Mouse (Mus musculus): ENCODE measurements around the gene Rtn4. TPM values are rescaled to one million over a fixed set of nuclear protein-coding genes. Genes with fewer than 3 reads are reported as not detected.

Gene Rtn4
- polyA plus RNA-seq, 1 experiment from 2014 or later, result 47.1 TPM

DNA sequence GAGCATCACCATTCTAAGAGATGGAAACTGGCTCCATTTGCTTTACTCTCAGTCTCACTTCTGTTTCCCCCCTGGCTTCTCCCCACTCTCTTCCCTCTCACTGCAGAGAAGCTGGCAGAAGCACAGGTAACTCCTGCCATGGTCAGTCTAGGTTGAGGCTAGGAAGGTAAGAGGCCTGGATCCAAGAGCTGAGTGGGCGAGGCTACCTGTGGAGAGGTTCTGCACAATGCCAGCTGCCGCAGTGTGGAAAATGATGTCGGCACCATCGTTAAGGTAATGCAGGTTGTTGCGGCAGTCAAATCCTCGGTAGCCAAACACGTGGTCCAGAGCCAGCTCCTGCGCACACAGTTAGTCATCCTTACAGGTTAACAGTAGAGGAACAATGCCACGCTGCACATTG lies 68.6 kb downstream of the Rtn4 start:
- DNase-seq (ENCODE audit: low spot score), result no peak

DNA sequence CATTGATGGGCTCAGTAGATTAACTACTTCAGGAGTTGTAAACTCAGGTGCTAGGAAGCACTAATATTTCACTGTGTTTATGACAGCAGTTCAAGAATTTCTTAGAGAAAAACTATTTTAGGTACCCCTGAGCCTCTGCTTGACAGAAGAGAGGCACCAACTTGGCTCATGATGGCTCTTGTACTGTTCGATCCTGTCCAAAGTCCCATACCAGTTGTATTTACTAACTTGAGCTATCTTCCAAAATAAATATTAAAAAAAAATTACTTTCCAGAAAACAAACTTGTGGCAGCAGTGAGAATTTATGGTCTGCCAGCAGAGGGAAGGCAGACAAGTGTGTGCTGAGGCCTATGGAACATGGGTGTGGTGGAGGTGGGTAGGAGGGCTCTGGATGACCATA lies 70.0 kb downstream of the Rtn4 start:
- DNase-seq (ENCODE audit: low spot score), result no peak

- DNase-seq (ENCODE audit: low spot score), result no peak
Observed at GRCm38 (mm10) chr11:29765063-29765462, 72.3 kb downstream of the Rtn4 start.

DNA sequence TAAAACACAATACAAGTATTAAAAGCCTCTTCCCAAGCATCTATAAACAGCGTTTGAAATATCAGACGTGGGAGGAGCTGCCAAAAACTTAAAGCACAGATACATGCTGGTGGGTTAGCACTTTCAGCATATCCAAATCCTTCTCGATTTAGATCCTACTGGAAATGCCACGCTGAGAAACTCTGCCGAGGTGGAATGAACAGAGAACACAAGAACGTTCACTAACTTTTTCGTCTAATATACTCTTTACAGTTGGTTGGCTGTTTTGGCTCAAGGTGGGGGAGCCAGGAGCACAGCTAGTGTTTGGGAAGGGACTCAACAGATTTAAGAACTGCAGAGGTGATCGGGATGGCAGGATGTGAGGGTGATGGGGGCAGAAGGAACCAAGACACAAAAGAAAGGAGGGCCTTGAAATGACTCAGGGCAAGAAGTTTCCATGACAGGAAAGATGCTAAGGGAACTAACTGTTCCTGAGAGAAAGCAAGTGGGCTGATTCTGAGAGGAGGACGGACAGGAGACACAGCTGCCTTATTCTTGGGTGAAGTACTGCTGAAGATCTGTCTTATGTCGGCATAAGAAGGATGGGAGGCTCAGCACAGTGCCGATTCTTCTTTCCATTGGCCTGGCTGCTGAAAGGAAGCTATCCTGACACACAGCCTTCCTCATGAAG lies 73.7 kb downstream of the Rtn4 start:
- no peak for DNase-seq (ENCODE audit: low spot score)

- no peak for DNase-seq (ENCODE audit: low spot score)
Observed at GRCm38 (mm10) chr11:29768523-29768922, 75.8 kb downstream of the Rtn4 start.

- DNase-seq (ENCODE audit: low spot score), result no peak
Observed at GRCm38 (mm10) chr11:29770666-29771400, 78.1 kb downstream of the Rtn4 start.

DNA sequence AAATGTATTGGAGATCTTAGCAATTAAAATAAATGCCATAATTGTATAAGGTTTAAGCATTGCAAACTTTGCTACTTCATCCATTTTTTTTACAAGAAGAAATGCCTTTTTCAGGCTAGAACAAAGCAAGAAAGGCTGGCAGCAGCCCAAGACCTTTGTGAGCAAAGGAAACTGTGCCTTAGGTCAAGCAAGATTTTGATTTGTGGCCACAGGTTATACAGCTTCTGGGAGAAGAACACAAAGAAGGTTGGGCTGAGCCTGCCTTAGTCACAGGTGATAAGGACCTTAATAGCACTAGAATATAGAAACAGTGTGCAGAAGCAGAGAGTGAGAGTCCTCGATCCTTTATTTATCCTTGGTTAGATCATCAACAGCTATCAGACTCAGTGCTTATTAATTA lies 79.5 kb downstream of the Rtn4 start:
- DNase-seq (ENCODE audit: low spot score), result no peak

GRCm38 (mm10) chr11:29774296-29774695 lies 81.5 kb downstream of the Rtn4 start:
- no peak for DNase-seq (ENCODE audit: low spot score)

DNA sequence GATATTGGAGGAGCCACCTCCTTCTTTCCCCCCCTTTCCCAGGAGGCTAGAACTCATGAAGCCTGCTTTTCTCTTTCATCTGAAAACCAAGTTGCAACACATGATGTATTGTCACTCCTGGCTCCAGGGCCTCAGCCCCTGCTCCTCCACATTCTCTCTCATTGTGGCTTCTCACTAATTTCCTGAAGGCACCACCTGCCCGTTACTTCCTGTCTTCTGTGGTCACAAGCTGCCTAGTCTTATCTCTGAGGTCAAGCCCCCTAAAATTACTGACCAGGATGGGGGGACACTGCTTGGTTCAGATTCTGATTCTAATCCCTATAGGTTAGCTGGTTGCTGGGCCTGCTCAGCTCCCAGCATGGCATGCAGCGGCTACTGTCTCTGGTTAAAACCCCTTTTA lies 82.0 kb downstream of the Rtn4 start:
- DNase-seq (ENCODE audit: low spot score), result no peak

- DNase-seq (ENCODE audit: low spot score), result no peak
Observed at GRCm38 (mm10) chr11:29777964-29778363, 85.2 kb downstream of the Rtn4 start.

GRCm38 (mm10) chr11:29778936-29779335 lies 86.2 kb downstream of the Rtn4 start:
- DNase-seq (ENCODE audit: low spot score), result no peak

GRCm38 (mm10) chr11:29779409-29780026 lies 86.8 kb downstream of the Rtn4 start:
- DNase-seq (ENCODE audit: low spot score), result no peak

- no peak for DNase-seq (ENCODE audit: low spot score)
Observed at GRCm38 (mm10) chr11:29786583-29787219, 94.0 kb downstream of the Rtn4 start.

- DNase-seq (ENCODE audit: low spot score), result no peak
Observed at GRCm38 (mm10) chr11:29787473-29787872, 94.7 kb downstream of the Rtn4 start.

- no peak for DNase-seq (ENCODE audit: low spot score)
Observed at GRCm38 (mm10) chr11:29788499-29788898, 95.8 kb downstream of the Rtn4 start.

DNA sequence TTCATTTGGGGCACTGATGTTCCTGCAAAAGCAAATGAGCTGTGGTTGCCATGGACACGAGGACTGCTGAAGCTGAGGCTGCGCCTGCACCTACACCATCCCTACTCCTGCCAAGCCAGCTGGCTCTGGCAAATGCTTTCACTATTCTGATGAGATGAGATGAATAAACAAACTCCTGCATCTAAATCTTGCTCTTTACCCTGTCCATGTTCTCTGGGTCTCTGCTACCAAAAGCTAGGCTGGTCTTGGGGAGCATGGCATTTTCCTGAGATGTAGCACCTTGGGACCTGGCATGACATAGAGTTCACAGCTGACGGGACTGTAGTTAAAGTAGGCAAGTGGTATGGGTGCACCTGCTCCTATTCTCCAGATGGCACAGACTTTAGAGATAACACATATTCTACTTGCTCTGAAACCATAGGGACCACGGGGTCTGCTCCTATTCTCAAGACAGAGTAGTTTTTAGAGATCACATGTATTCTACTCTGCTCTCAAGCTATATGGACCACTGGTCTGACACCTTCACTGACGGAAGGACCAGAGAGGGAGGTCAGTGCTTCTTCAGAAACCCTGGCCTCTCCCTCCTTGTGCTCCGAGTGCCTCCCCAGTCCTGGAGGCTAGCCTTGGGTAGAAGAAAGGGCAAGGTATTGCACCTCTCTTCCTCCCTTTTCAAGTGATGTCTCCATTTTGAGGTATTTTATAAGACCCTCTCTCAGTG lies 96.3 kb downstream of the Rtn4 start:
- no peak for DNase-seq (ENCODE audit: low spot score)

DNA sequence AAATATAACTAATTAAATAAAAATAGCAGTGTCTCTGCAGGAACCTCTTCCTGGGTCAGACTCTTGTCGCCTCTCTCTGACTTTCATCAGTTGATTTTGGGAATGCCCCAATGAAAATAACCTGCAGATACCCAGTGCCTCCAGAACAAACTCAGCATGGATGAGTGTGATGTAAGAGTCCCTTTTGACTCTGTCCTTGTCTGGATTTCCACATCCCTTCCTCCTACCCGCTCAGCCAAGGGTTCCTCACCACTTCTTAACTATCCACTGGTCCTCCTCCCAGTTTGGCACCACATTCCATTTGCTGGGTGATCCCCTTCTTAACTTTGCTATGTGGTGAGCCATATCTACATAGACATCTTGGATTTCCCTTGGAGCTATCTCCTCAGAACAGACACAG lies 98.0 kb downstream of the Rtn4 start:
- DNase-seq (ENCODE audit: low spot score), result no peak

All from thymus, postnatal 0 days (tissue).